Mouse (Mus musculus): ENCODE measurements around the gene 1700020N01Rik.

GRCm38 (mm10) chr10:21605011-21605571 is 12.1 kb downstream of the 1700020N01Rik start:
- no peak for TF ChIP-seq CTCF (IDR thresholded peaks at IDR 0.05; ENCODE audit: insufficient read depth, low read depth, low read length)
- no peak for TF ChIP-seq POLR2A (IDR thresholded peaks at IDR 0.05; ENCODE audit: insufficient read depth, low read depth, low read length)

All from olfactory bulb, adult 2 months (tissue).